Mouse (Mus musculus) limb, embryonic 14.5 days (tissue): ENCODE data around the gene Srrm4. TPM values are rescaled to one million over a fixed set of nuclear protein-coding genes. Genes with fewer than 3 reads are reported as not detected.

ENCODE experiments used
- ATAC-seq: fragments of 200-750 bp; cut with Nextera tagmentation; 2 replicates; pipeline ENCODE4 v1.8.0; 2017; ENCODE audit warnings: low read depth, moderate number of reproducible peaks, moderate TSS enrichment; ENCODE audit not compliant: low FRiP score
- DNase-seq: peaks from one replicate; pipeline ENCODE4 v3.0.0-alpha.2; 2015; ENCODE audit warnings: low spot score
- H3K27ac ChIP-seq: fragments of 300-500 bp; sonication (generic); replicated peaks from 2 replicates; pipeline ENCODE4 v1.5.1; 2014; ENCODE audit warnings: low read depth, mild to moderate bottlenecking, low read length, moderate library complexity, mixed read lengths
- H3K27me3 ChIP-seq: fragments of 300-500 bp; sonication (generic); 2 replicates; pipeline ENCODE4 v1.6.1; 2014; ENCODE audit warnings: low read length, mixed read lengths; ENCODE audit not compliant: control insufficient read depth, insufficient read depth
- H3K36me3 ChIP-seq: fragments of 300-500 bp; sonication (generic); 2 replicates; pipeline ENCODE4 v1.6.1; 2014; ENCODE audit warnings: mild to moderate bottlenecking, low read length, moderate library complexity, mixed read lengths; ENCODE audit not compliant: control insufficient read depth, insufficient read depth
- H3K4me1 ChIP-seq: fragments of 300-500 bp; sonication (generic); 2 replicates; pipeline ENCODE4 v1.6.1; 2014; ENCODE audit warnings: antibody characterized with exemption, low read length, mixed read lengths; ENCODE audit not compliant: control insufficient read depth, insufficient read depth
- H3K4me2 ChIP-seq: fragments of 300-500 bp; sonication (generic); replicated peaks from 2 replicates; pipeline ENCODE4 v1.6.1; 2014; ENCODE audit warnings: low read depth, mild to moderate bottlenecking, low read length, moderate library complexity; ENCODE audit not compliant: severe bottlenecking
- H3K4me3 ChIP-seq: fragments of 300-500 bp; sonication (generic); replicated peaks from 2 replicates; pipeline ENCODE4 v1.5.1; 2014; ENCODE audit warnings: low read length
- H3K9ac ChIP-seq: fragments of 300-500 bp; sonication (generic); 2 replicates; pipeline ENCODE4 v1.6.1; 2014; ENCODE audit warnings: mild to moderate bottlenecking, low read depth, low read length, moderate library complexity; ENCODE audit not compliant: severe bottlenecking
- H3K9me3 ChIP-seq: fragments of 300-500 bp; sonication (generic); 2 replicates; pipeline ENCODE4 v1.6.1; 2016; ENCODE audit warnings: low read length; ENCODE audit not compliant: control insufficient read depth
- POLR2A ChIP-seq: fragments of 200-500 bp; IDR thresholded peaks from 2 replicates; pipeline ENCODE4 v1.8.0; 2012; ENCODE audit warnings: inconsistent platforms, mild to moderate bottlenecking, moderate library complexity, borderline replicate concordance; ENCODE audit not compliant: insufficient read depth, insufficient read length; ENCODE audit errors: extremely low read depth
- WGBS: fragments of 180-500 bp; shearing (Covaris S2); extraction: QIAGEN DNeasy Blood & Tissue Kit; methylation state at CpG from one replicate; pipeline ENCODE4 v1.1.7; 2014; 5-methylcytosine and 5-hydroxymethylcytosine counted together
- polyA plus RNA-seq, 2 experiments: library from polyadenylated mRNA; depleted of rRNA in 1 of 2; stranded (reverse) in 1 of 2; unstranded in 1 of 2; fragments of >200 nt; fragmentation: Nextera tagmentation in 1 of 2; extraction: Ambion mirVana in 1 of 2; gene quantifications; 2 replicates each; pipeline versions ENCODE4 v1.2.1 to v1.2.3; 2012 to 2014

Srrm4 gene
- polyA plus RNA-seq, 2 experiments, result 0.44 to 0.80 TPM

- no peak for TF ChIP-seq POLR2A
- H3K9me3 ChIP-seq, result no peaks in the 10 kb centered on the region
- ATAC-seq (no peak), DNase-seq (no peak)
- H3K4me2 ChIP-seq, result no peak overlapping the region
- H3K4me3 ChIP-seq, result no peak overlapping the region
- no peaks in the 10 kb centered on the region for H3K4me1 ChIP-seq
- H3K27me3 ChIP-seq, result no peaks in the 10 kb centered on the region
- 75% methylated on average over 3 of the region's 3 CpGs for WGBS
- no peak overlapping the region for H3K27ac ChIP-seq
- H3K36me3 ChIP-seq, result no peaks in the 10 kb centered on the region
- no peak overlapping the region for H3K9ac ChIP-seq
Observed at GRCm38 (mm10) chr5:116541128-116541527, 50.5 kb downstream of the Srrm4 start.

- no peak overlapping the region for H3K4me2 ChIP-seq
- WGBS, result 50% methylated on average over 3 of the region's 3 CpGs
- TF ChIP-seq POLR2A, result no peak
- H3K4me3 ChIP-seq, result no peak overlapping the region
- DNase-seq, result no peak
- H3K4me1 ChIP-seq, result no peaks in the 10 kb centered on the region
- no peak for ATAC-seq
- no peaks in the 10 kb centered on the region for H3K36me3 ChIP-seq
- H3K9me3 ChIP-seq, result no peaks in the 10 kb centered on the region
- no peaks in the 10 kb centered on the region for H3K27me3 ChIP-seq
- no peak overlapping the region for H3K9ac ChIP-seq
- no peak overlapping the region for H3K27ac ChIP-seq
Observed at GRCm38 (mm10) chr5:116539360-116539759, 52.3 kb downstream of the Srrm4 start.

DNA sequence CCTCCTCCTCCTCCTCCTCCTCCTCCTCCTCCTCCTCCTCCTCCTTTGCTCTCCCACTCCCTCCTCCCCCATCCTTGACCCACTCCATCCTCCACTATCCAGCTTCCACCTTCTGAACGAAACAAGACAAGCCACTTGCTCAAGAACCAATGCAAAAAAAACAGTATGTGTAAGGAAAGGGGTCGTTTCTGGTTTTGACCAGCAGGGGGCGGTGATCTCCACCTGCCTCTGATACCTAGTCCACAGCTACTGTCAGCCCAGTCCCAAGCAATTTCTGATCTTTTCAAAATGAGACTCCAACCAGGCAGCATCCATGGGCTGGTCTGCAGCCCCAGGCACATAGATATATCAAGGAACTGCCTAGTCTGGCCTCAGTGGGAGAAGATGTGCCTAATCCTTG, 53.1 kb downstream of the Srrm4 start:
- H3K9ac ChIP-seq, result no peak overlapping the region
- WGBS, result 52% methylated on average over 3 of the region's 3 CpGs

DNA sequence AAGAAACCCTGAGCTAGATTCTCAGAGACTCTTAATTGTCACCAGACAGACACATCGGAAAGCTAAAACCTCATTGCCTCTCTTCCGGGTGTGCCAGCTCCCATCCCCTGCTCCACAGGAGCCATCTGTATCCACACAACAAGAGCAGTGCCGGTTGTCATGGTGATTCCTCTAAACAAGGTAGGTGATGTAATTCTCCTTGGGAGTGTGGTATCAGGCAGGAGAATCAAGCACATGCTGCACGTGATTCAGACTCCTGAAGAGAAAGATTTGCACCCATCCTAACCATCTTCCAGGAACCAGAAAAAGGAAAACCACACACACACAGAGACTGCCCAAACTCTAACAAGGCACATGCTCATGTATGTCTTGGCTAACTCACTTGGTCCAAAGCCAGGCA, 65.3 kb downstream of the Srrm4 start:
- H3K4me2 ChIP-seq, result no peak overlapping the region
- H3K9me3 ChIP-seq, result no peaks in the 10 kb centered on the region
- DNase-seq (no peak), ATAC-seq (no peak)
- no peak overlapping the region for H3K9ac ChIP-seq
- H3K27ac ChIP-seq, result no peak overlapping the region
- H3K36me3 ChIP-seq, result no peaks in the 10 kb centered on the region
- TF ChIP-seq POLR2A, result no peak
- no peaks in the 10 kb centered on the region for H3K27me3 ChIP-seq
- H3K4me1 ChIP-seq, result no peaks in the 10 kb centered on the region
- no peak overlapping the region for H3K4me3 ChIP-seq
- WGBS, result 61% methylated on average over 4 of the region's 4 CpGs

More for the DNA sequence above, 53.1 kb downstream of the Srrm4 start:
- no peaks in the 10 kb centered on the region for H3K9me3 ChIP-seq
- no peak for TF ChIP-seq POLR2A
- H3K4me1 ChIP-seq, result no peaks in the 10 kb centered on the region
- H3K27me3 ChIP-seq, result no peaks in the 10 kb centered on the region
- H3K4me2 ChIP-seq, result no peak overlapping the region
- DNase-seq (no peak), ATAC-seq (no peak)
- no peaks in the 10 kb centered on the region for H3K36me3 ChIP-seq
- H3K4me3 ChIP-seq, result no peak overlapping the region
- no peak overlapping the region for H3K27ac ChIP-seq

GRCm38 (mm10) chr5:116525308-116525707, 66.3 kb downstream of the Srrm4 start:
- Histone ChIP-seq H3K4me1 (no peaks in the 10 kb centered on the region), H3K27me3 (no peaks in the 10 kb centered on the region), H3K4me2 (no peak overlapping the region), H3K27ac (no peak overlapping the region), H3K9ac (no peak overlapping the region), H3K4me3 (no peak overlapping the region), H3K9me3 (no peaks in the 10 kb centered on the region), H3K36me3 (no peaks in the 10 kb centered on the region)
- no peak for ATAC-seq
- TF ChIP-seq POLR2A, result no peak
- 85% methylated on average over 8 of the region's 8 CpGs for WGBS
- DNase-seq, result no peak

DNA sequence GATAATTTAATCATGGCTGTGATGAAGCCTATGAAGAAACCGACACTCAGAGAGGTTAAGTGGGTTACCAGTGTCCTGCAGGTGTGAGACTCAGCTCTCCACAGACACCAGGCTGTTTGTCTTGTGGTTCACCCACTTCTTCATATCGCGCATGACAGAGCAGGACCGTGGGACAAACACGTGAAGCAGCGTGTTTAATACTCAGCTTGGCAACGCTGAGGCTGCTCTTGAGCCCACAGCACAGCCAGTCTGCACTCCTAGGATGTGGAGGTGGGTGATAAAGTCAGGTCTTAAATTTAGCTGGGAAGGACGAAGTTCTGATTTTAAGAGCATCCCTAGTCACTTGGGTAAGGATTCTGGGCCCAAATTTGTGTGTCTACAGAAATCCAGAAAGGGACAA, 68.1 kb downstream of the Srrm4 start:
- DNase-seq (no peak), ATAC-seq (no peak)
- no peak overlapping the region for H3K4me3 ChIP-seq
- 84% methylated on average over 8 of the region's 8 CpGs for WGBS
- no peaks in the 10 kb centered on the region for H3K36me3 ChIP-seq
- no peak overlapping the region for H3K4me2 ChIP-seq
- TF ChIP-seq POLR2A, result no peak
- no peaks in the 10 kb centered on the region for H3K4me1 ChIP-seq
- no peak overlapping the region for H3K27ac ChIP-seq
- no peaks in the 10 kb centered on the region for H3K9me3 ChIP-seq
- H3K9ac ChIP-seq, result no peak overlapping the region
- no peaks in the 10 kb centered on the region for H3K27me3 ChIP-seq
